Mouse (Mus musculus): ENCODE results near the gene Il11. TPM values are rescaled to one million over a fixed set of nuclear protein-coding genes. Genes with fewer than 3 reads are reported as not detected.

Il11 gene
- total RNA-seq, 2 experiments from 2014 or later, result 0.38 to 0.41 TPM

DNA sequence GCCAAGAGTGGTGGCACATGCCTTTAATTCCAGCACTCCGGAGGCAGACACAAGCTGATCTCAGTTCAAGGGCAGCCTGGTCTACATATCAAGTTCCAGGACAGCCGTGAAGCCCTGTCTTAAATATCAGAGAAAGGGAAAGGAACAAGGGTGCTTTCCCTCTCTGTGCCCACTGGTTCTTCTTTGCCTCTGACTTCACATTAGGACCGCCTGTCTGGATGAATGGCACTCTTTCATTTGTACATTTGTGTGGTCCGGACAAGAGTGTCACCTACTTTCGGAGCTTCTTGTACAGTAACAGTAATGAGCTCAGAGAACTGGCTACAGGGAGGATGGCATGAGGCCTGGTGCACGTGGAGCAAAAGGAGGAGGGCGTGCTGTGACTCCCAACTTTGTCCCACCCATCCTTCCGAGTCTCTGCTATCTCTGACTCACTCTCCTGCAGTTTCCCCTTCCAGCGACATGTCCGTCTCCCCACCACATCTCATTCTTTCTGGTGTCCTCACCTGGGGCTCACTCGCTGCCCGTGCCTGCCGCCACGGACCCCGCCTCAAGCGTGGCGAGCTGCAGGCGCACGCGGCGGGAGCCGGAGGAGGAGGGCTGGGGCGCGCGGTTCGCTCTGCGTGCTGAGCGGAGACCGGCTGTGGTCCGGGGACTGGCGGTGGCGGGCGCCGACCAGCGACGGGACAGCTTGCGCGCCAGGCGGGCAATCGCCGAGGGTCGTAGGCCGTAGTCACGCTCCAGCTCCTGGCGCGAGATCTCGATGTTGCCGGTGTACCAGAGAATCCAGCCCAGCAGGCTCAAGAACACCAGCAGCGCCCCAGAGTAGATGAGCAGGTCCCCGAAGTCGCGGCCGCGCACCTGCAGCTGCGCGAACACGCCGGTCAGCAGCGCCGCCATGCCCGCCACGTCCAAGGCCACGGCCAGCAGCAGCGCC, 6.1 kb upstream of the Il11 start:
- DNase-seq (ENCODE audit: low spot score in 2 of 2), result peak; percentile 64 to 74

DNA sequence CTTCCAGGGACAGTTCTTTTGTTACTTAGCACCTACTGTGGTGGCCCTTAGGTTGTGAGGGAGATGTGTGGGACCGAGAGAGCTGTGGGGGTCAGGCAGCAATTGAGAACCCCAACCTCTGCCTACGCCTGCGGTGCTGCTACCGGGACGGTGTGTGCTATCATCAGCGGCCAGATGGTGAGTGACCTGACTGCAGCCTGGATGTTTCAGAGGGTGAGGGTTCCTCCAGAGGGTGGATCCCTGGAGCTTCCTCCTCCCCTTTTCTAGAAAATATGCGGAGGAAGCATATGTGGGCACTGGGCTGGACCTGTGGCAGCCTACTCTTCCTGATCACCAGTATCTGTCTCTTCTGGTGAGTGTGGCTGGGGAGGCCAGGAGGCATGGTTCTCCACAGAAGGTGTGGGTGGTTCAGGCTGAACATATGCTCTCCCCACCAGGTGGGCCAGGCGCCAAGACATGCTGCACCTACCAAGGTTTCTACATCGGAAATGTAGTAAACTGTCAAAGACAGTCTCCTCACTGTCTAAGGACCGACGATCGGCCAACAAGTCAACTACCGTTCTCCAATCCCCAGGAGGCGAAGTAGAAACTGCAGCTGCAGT, 1.1 kb upstream of the Il11 start:
- DNase-seq (ENCODE audit: low spot score in 2 of 2), result no peak

DNA sequence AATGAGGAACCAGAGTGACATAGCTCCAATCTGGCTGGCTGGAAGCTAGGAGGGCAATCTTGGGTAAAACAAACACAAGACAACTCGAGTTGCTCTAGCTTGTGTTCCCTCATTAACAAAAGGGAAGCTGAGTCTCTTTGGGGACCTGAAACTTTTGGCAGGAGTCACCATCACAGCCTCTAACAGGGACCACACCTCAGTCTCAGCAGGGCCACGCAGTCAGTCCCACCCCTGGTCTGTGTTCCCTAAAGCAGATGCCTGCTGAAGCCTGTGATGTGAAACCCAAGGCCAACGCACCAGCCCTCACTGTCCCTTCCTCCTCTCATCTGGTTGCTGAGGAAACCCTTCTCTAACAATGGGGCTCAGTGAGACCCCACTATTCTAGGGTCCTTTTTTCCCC, 529 bp downstream of the Il11 start:
- no peak for DNase-seq (ENCODE audit: low spot score in 2 of 2)

DNA sequence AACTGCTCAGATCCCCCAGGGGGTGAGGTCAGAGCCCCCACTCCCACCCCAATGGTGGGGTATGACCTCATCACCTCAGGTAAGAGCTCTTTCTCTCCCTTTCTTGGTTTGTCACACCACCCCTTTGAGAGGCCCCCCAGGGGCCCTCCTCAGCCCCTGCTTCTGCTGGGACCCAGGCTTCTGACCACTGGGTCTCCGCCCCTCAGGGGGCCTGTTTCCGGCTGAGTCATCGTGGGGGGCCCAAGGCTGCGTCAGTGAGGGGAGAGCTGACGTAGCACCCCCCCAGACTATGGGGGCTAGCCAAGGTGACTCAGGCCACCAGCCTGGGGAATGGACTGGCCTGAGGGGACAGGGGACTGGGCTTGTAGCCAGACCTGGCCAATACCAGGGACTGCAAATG, 2.7 kb downstream of the Il11 start:
- no peak for DNase-seq (ENCODE audit: low spot score in 2 of 2)

DNA sequence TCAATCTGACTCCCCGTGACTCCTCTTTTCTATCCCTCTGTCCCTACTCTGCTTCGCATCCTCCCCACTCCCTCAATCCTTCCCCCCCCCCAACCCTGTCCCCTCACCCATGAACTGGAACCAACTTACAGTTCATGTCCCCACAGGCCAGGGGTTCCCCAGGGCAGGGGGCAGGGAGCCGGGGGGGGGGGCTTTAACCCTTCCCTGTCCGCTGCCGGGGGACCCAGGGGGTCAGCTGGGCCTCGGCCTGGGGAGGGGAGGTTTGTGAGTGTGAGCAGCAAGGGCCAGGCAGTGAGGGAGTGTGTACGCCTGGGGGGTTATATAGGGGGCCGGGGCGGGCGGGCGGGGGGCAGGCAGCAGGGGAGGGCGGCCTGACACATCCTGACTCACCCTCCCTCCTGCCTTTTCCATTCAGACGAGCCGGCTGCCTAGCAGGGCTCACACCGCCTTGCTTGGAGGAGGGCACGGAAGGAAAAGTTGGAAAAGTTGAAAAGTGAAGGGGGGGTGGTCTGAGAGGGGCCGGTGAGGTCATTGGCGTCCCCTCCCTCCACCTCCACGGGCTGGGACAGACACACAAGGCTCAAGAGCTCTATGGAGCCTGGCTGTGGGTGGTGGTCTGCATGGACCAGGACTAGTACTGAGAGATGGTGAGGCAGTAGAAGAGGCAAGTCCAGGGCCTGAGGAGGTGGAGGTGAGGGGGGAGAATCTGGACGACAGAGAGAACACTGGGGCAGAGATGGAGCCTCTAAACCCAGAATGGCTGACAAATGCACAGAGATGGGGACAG, 4.6 kb downstream of the Il11 start:
- DNase-seq (ENCODE audit: low spot score in 2 of 2), result no peak

DNA sequence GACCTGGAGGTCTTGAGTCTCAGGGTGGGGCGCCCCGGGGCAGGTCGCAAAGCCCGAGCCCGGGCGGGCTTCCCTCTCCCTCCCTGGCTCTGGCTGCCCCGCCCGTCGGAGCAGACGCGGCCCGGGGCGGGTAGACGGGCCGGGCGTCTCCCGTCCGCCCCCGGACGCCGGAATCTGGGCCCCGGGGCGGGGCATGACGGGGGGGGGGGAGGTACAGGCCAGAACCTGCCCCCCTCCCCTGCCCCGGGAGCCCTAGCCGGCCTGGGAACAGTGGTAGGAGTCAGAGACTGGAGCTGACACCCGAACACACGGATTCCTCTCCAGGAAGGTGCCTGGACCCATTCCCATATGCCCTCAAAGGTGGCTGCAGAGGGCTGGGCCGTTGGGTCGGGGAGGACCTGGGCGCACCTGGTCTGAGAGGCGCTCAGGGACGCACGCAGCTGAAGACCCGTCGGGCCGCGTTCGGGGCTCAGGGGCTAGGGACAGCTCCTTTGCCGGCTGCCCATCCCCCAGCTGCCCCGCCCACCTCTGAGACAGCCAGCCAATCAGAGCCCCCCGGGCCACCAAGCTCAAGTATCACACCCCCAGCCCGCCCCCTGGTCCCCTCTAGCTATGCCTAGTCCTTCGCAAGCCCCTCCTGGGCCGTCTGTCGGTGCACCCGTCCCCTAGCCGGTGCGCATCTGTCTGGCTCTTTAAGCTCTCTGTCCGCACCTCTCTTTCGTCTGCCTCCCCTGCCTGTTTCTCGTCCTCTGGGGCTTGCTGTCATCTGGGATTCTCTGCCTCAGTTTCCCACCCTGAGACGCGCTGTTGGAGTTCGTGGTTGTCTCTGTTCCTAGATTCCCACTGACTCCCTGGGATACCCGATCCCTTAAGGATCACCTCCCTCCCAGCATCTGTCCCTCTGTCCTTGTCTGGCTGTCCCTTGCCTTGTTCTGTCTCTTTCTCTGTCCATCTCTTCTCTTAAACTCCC, 5.5 kb downstream of the Il11 start:
- peak; percentile 50 to 60 for DNase-seq (ENCODE audit: low spot score in 2 of 2)

DNA sequence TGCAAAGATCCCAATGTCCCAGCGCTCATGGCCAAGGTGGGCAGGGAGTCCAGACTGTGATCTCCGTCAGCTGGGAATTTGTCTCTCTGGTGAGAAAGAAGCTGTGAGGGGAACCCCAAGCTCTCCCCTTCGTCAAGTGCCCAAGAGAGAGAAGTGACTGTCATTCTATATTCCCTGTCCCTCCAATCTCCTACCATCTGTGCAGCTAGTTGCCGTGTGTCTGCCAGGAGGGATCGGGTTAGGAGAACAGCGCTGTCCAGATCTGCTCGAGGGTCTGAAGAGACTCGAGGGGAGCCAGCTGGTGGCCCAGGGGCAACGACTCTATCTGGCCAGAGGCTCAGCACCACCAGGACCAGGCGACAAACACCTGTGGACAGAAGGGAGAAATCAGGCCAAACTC, 6.5 kb downstream of the Il11 start:
- no peak for DNase-seq (ENCODE audit: low spot score in 2 of 2)

DNA sequence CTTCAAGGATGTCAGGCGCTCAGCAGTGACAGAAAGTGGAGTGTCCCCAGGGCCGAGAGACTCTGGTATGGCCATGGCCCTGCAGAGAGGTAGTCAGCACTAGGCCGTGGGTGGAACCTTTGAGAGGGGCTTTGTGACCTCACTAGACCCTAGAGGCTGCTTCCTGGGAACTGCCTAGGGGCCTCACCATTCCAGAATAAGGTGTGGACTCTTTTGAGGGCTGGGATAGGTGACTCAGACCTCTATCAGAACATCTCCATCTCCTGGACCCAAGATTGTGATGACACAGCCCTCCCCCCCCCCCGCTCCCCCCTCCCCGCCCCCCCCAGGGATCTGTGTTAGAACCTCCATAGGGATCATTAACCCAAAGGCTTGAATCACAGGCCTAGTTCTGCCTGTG, 11.5 kb downstream of the Il11 start, which contains the start of gene Fam71e2:
Gene Fam71e2, minus strand, starts transcription at position 101 of the 400 bp plus-strand sequence.
- DNase-seq (ENCODE audit: low spot score in 2 of 2), result no peak

DNA sequence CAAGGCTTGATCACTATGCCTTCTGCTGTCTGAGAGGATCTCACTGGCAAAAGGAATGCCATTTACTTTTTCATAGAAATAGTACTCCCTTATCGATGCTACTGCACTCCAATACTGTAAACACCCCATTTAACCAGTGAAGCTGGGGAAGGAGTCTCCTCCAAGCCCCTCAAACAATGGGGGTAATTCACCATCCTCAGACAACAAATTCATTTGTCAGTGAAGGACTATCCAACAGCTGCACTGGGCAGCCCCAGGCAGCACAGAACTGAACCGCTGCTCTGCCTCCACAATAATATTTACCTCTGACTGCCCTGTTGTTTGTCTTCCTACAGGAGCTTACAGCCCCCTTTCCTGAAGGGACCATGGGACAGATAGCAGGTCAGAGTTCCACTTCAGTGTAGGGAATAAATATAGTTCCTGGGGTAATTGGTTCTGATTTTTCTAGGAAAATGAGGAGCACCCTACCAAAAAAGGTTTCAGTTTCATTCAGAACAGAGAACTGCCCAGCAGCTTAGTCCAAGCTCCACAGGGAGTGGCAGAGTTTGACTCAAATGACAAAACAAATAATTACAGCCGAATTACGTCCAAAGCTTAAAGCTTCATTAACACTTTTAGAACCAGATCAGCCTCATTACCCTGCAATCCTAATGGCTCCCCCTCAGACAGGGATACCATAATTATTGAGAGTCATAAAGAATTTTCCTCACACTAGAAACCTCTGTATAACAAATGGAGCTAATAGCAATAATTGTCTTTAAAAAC, 17.5 kb downstream of the Il11 start:
- no peak for DNase-seq (ENCODE audit: low spot score in 2 of 2)

DNA sequence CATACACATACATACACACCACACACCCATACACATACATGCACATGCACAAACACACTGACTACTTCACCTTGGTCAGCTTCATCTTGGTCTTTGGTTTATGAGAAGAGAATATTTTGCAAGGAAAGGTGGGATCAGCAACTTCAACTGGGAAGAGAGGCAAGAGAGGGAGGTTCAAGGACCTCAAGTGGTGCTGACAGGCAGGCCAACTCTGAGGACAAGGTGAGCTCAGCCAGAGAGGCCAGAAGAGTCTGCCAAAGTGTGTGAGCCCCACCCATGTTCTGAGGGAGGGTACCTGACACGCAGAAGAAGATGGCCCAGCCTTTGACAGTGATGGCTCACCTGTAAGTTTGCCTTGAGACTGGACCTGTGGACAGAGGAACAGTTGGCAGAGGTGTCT, 23.0 kb downstream of the Il11 start:
- no peak for DNase-seq (ENCODE audit: low spot score in 2 of 2)

DNA sequence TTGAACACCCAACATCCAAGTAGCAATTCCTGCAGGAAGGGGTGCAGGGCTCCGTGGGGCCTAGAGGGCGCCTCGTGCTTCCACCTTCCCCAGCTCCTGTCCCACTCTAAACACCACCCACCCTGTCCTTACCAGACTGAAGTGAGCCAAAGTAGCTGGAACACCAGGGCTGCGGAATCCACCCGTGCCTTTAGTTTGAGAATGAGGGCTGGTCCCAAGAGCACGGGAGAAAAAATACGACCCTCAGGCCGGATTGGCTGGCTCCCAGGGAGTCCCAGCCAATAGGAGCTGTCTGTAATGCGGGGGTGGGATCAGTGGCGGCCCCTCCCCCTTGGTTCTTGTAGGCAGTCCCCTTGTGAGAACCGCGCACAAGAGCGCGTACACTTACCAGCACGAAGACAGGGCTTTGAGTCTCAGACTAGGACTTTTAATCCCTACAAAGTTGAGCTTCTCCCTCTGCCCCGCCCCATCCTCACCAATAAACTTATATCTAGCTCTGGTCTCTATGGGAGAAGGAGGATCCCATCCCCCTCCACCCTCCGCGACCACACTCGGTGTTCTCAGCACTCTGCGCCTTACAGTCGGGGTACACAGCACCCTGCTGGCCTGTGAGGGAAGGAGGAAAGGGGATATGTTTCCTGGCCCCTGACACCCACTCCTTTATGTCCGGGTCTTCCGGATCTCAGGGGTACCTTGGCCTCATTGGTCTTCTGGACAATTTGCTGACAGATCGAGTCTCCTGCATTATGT, 29.7 kb downstream of the Il11 start, which contains the start of gene Cox6b2:
Gene Cox6b2, minus strand, starts transcription at position 274 of the 750 bp plus-strand sequence.
- DNase-seq (ENCODE audit: low spot score in 2 of 2), result peak; percentile 58 to 70

DNA sequence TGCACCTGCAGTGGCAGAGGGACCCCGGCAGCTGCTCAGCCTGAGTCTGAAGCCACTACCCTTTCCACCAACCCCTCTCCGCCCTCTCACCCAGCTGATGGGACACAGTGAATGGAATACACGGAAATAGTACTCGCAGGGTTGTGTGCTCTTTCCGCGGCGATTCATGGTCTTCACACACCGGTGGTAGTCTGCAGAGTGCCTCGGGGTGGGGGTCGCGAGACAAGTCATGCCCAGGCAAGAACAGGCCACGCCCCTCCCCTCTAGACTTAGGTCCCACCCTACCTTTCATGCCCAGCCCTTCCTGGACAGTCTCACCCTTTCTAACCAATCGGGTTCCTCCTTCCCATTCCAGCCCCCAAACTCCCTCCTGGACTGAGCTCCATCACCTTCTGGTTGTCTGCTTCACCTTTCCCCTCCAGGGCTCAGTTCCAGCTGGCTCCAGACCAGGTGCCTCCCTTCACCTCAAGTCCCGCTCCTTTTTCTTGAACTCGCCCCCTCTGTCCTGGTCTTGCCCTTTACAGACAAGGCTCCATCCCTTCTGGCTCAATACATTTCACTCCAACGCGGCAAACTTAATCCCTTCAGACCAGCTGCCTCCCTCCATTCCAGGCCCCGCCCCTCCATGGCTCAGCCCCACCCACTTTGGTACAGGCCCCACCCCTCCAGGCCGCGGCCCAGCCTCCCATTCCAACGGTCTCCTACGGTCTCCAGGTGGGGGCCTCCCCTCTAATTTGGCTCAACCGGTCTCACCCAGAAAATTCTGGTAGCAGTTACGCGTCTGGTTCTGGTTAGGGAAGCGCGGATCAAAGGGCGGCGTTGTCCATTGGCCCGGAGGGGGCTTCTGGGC, 30.5 kb downstream of the Il11 start:
- DNase-seq (ENCODE audit: low spot score in 2 of 2), result no peak

DNA sequence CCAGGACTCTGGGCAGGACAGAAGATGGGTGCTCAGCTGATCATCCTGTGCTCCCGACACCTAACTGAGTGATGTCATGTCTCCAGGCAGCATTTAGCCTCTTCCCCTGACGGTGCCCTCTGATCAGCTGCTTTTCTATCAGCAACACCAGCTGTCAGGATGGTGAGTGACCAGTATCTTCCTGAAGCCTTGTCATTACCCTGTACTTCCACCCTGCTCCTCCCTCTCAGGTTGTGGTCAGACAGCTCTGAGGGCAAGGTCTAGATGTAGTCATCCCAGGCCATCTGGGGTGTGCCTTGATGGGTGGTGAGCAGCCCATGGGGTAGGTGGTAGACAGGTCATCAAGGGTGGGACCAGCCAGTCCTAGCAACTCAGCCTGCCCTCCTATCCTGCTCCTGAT, 33.5 kb downstream of the Il11 start:
- no peak for DNase-seq (ENCODE audit: low spot score in 2 of 2)

DNA sequence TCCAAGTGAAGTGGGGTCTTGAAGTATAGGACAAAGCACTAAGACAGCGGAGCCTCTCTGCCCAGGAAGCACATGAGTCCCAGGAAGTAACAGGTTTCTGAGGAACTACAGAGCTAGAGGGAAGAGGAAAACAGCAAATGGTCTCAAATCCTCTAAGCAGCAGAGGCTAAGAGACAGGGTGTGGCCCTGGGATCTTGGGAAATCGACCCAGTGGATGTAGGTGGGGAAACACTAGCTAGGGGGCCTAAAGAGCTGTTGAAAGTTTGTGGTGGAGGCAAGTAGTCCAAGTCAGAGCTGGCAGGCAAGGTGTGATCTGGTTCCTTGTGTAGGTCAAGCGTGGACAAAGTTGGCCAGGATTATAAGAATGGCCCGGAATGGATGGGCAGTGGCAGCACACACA, 34.3 kb downstream of the Il11 start:
- DNase-seq (ENCODE audit: low spot score in 2 of 2), result no peak

DNA sequence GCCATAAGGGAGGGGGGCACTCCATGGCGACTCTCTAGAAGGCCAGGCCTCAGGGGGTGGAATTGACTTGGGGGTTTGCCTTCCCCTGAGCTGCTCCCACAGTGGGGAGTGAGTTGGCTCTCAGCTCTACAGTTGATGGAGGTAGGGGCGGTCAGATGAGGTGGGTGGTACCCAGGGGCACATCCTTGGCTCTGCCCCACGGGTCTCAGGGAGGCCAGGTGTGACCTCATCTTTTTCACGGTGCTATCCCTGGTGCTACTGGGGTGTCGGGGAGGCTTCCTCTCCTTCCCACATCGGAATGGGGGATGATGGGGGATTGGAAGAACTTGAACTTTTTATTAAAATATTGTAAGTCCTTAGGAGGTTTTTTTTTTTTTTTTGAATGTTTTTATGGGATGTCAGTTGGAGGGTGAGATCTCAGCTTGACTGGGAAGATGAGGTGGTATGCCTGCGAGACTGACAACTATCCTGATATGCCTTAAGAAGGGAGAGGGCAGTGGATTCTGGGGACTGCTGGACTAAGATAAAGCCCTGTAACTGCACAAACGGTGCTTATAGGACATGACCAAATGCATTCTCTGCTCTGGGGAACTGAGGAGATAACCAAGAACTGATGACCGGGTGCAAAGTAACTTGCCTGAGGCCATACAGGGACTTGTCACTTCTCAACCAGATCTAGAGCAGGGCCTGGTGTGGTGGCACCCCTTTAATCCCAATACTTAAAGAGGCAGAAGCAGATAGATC, 35.3 kb downstream of the Il11 start:
- no peak for DNase-seq (ENCODE audit: low spot score in 2 of 2)

DNA sequence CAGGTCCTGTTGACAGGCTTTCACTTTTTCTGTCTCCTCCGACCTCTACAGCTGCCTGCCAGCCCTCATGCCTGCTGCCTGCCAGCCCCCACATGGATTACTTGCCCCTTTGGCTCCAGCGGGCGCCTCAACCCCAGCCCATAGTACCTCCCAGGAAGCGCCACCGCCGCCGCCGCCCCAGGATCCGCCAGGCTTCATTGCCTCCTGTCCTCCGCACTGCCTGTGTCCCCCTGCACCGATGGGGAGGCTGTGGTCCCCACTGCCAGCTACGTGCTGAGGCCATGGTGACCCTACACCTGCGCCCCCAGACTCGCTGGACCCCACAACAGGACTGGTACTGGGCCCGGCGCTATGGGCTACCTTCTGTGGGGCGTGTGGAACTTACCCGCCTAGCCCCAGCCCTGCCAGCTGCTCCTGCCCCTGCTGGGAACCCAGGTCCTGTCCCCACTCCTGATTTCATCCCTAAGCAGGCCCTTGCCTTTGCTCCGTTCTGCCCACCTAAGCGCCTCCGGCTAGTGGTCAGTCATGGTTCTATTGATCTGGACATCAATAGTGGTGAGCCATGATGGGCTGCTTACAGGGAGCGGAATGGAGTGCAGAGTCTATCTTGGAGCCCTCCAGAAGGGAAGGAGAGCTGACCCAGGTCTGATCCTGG, 36.2 kb downstream of the Il11 start:
- no peak for DNase-seq (ENCODE audit: low spot score in 2 of 2)

DNA sequence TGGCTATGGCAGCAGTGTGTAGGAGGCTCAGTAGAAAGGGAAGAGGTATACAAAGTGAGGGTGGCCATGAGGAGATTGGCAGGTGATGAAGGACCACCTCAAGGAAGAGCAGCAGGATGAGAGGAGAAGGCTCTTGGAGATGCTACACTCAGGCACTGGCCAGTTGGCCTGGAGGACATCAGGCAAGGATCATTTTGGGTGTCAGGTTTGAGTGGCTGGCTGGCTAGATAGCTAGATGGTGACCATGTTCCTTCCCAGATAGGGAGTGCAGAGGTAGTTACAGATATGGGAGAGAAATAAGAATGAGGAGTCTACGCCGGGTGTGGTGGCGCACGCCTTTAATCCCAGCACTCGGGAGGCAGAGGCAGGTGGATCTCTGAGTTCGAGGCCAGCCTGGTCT, 37.8 kb downstream of the Il11 start:
- no peak for DNase-seq (ENCODE audit: low spot score in 2 of 2)

Measured in layer of hippocampus, postnatal 10 days (tissue).